Mouse (Mus musculus): ENCODE measurements at regions not wholly inside any gene's neighbourhood (a gene's known extent, or its start where the extent isn't known, plus 50 kb on each side); places are given as distances from the start of the nearest gene placed in this dataset.
"Not testable (repeated sequence)": the region's sequence is repeated elsewhere in the genome, so short reads cannot be mapped to it uniquely, and the experiment has no call there.

DNA sequence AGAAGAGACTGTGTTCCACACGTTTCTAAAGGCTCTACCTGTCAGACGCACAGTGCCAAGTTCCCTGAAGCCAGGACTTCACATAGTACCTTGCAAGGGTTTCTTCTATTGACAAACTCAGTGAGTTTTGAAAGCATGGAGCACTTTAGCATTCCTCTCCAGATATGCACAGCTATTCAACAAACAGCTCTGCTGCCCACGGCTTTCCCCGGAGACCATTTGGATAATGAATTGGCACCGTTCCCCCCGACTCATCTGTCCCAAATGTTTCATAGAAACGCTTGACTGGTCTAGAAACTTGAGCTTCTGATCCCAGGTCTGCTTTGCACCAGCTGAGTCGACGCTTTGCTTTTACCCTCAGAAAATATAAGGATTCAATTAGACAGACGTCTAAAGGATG lies 162.2 kb upstream of the St6galnac5 start:
- no peak for DNase-seq
- TF ChIP-seq POLR2A (IDR thresholded peaks at IDR 0.05; ENCODE audit: low read depth, low read length) (no peak), CTCF (conservative IDR thresholded peaks at IDR 0.05; ENCODE audit: insufficient read depth, insufficient read length, low read depth, low read length) (no peak)
- WGBS: 36% methylated on average over 10 of the region's 10 CpGs
- Histone ChIP-seq H3K27me3 (replicated peaks; ENCODE audit: control insufficient read depth, insufficient read depth, low read length) (no peaks in the 10 kb centered on the region), H3K36me3 (ENCODE audit: control insufficient read depth, insufficient read depth, low read length) (no peaks in the 10 kb centered on the region), H3K27ac (ENCODE audit: insufficient read depth, low read depth, low read length) (no peak overlapping the region), H3K4me1 (ENCODE audit: control insufficient read depth, insufficient read depth, low read length) (no peaks in the 10 kb centered on the region), H3K4me3 (ENCODE audit: insufficient read depth, low read depth, low read length) (no peak overlapping the region)

DNA sequence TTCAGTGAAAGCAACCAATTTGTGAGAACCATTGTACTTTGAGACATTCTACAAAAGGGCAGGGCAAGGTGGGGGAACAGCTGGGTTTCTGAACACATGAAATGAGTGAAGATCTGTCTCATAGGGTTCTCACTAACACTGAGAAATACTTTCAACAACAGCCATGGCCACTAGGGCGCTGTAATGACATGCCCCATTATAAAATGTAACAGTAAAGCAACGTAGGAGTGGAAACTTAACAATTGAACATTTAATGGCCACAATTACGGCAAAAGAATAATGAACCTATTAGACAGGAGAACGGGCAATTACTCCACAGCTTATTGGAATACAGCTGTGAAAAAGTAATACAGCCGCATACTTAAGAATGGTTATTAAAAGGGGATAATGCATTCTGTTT lies 158.9 kb upstream of the St6galnac5 start:
- H3K27me3 ChIP-seq (replicated peaks; ENCODE audit: control insufficient read depth, insufficient read depth, low read length): no peaks in the 10 kb centered on the region
- H3K4me3 ChIP-seq (ENCODE audit: insufficient read depth, low read depth, low read length): no peak overlapping the region
- no peaks in the 10 kb centered on the region for H3K4me1 ChIP-seq (ENCODE audit: control insufficient read depth, insufficient read depth, low read length)
- H3K27ac ChIP-seq (ENCODE audit: insufficient read depth, low read depth, low read length): no peak overlapping the region
- TF ChIP-seq POLR2A (IDR thresholded peaks at IDR 0.05; ENCODE audit: low read depth, low read length) (no peak), CTCF (conservative IDR thresholded peaks at IDR 0.05; ENCODE audit: insufficient read depth, insufficient read length, low read depth, low read length) (no peak)
- WGBS: 86% methylated on average over 5 of the region's 5 CpGs
- H3K36me3 ChIP-seq (ENCODE audit: control insufficient read depth, insufficient read depth, low read length): no peaks in the 10 kb centered on the region
- DNase-seq: no peak

DNA sequence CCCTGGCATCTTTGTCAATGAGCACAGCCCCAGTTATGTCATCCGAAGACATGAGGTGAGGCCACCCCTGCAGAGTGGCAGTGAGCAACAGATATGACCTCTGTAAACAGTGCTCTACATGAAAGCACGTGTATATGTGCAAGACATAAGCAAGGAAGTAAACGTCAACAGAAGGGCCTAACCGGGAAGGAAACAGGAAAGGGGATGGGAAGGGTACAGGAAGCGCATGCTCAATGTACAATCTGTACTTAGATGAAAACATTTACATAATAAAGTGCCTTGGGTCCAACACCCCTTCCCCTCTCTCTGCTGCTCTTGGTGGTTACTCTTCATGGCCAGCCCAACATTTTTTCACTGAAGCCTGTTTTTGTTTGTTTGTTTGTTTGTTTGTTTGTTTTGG lies 143.3 kb upstream of the St6galnac5 start:
- no peaks in the 10 kb centered on the region for H3K4me1 ChIP-seq (ENCODE audit: control insufficient read depth, insufficient read depth, low read length)
- no peak overlapping the region for H3K4me3 ChIP-seq (ENCODE audit: insufficient read depth, low read depth, low read length)
- H3K36me3 ChIP-seq (ENCODE audit: control insufficient read depth, insufficient read depth, low read length): no peaks in the 10 kb centered on the region
- TF ChIP-seq CTCF (conservative IDR thresholded peaks at IDR 0.05; ENCODE audit: insufficient read depth, insufficient read length, low read depth, low read length): no peak
- no peak for TF ChIP-seq POLR2A (IDR thresholded peaks at IDR 0.05; ENCODE audit: low read depth, low read length)
- no peaks in the 10 kb centered on the region for H3K27me3 ChIP-seq (replicated peaks; ENCODE audit: control insufficient read depth, insufficient read depth, low read length)
- DNase-seq: no peak
- 79% methylated on average over 5 of the region's 5 CpGs for WGBS
- H3K27ac ChIP-seq (ENCODE audit: insufficient read depth, low read depth, low read length): no peak overlapping the region

DNA sequence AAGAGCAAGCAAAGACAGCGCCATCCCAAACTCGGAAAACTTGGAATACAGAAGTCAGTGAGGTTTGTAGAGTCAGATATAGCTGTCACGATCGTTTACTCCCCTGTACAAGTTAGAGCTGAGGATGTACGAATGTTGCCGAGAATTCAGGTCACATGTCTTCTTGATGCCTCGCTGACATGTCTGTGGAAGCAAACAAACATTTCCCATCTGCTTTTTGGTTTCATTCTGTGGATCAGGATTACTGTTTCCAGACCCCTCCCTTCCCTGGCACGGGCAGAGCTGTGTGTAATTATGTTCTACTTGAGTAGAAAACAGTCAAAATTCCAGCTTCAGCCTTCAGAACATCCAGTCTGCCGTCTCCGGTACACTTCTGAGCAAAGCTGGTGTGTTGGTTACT lies 139.9 kb upstream of the St6galnac5 start:
- no peaks in the 10 kb centered on the region for H3K36me3 ChIP-seq (ENCODE audit: control insufficient read depth, insufficient read depth, low read length)
- 75% methylated on average over 10 of the region's 10 CpGs for WGBS
- H3K27ac ChIP-seq (ENCODE audit: insufficient read depth, low read depth, low read length): no peak overlapping the region
- H3K4me3 ChIP-seq (ENCODE audit: insufficient read depth, low read depth, low read length): no peak overlapping the region
- H3K4me1 ChIP-seq (ENCODE audit: control insufficient read depth, insufficient read depth, low read length): no peaks in the 10 kb centered on the region
- no peak for TF ChIP-seq CTCF (conservative IDR thresholded peaks at IDR 0.05; ENCODE audit: insufficient read depth, insufficient read length, low read depth, low read length)
- no peaks in the 10 kb centered on the region for H3K27me3 ChIP-seq (replicated peaks; ENCODE audit: control insufficient read depth, insufficient read depth, low read length)
- no peak for DNase-seq

DNA sequence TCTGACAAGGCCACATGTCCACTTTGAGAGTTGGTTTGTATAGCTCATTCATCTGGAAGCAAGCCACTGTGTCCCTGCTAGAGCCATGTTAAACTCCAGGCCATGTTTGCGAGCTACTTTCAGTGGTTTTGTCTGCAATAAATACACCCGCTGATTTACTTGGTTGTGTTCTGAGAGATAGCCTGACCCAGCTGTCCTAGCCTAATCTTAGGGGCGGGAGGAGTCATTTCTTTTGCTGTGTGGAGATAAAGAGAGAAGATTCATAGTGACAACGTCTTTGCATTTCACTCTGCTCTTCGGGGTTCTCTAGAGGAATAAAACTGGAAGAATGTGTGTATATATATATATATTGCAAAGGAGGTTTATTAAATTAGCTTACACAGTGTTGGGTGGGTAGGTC lies 137.1 kb upstream of the St6galnac5 start:
- Histone ChIP-seq H3K27me3 (replicated peaks; ENCODE audit: control insufficient read depth, insufficient read depth, low read length) (no peaks in the 10 kb centered on the region), H3K27ac (ENCODE audit: insufficient read depth, low read depth, low read length) (no peak overlapping the region), H3K36me3 (ENCODE audit: control insufficient read depth, insufficient read depth, low read length) (no peaks in the 10 kb centered on the region), H3K4me1 (ENCODE audit: control insufficient read depth, insufficient read depth, low read length) (no peaks in the 10 kb centered on the region), H3K4me3 (ENCODE audit: insufficient read depth, low read depth, low read length) (no peak overlapping the region)
- TF ChIP-seq POLR2A (IDR thresholded peaks at IDR 0.05; ENCODE audit: low read depth, low read length) (no peak), CTCF (conservative IDR thresholded peaks at IDR 0.05; ENCODE audit: insufficient read depth, insufficient read length, low read depth, low read length) (no peak)
- 88% methylated on average over 5 of the region's 5 CpGs for WGBS
- no peak for DNase-seq

DNA sequence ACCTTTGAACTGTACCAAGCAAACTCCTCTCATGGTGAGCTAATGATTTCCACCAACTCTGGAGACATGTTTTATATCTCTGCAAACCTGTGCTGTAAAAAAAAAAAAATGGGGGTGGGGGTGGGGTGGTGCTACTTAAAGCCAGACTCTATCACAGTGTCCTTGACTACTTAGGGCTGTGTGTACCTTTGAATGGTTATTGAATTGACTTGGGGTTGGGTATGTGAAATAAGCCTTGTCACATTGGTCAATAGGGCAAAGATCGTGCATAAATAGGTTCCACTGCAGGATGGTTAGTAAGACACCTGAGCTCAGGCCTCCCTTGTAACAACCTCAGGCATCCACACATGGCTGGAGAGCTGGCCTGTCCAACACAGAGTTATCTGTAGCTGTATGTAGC lies 136.6 kb upstream of the St6galnac5 start:
- no peaks in the 10 kb centered on the region for H3K27me3 ChIP-seq (replicated peaks; ENCODE audit: control insufficient read depth, insufficient read depth, low read length)
- TF ChIP-seq CTCF (conservative IDR thresholded peaks at IDR 0.05; ENCODE audit: insufficient read depth, insufficient read length, low read depth, low read length): no peak
- no peak for TF ChIP-seq POLR2A (IDR thresholded peaks at IDR 0.05; ENCODE audit: low read depth, low read length)
- WGBS: 84% methylated on average over 1 of the region's 1 CpGs
- H3K4me3 ChIP-seq (ENCODE audit: insufficient read depth, low read depth, low read length): no peak overlapping the region
- H3K4me1 ChIP-seq (ENCODE audit: control insufficient read depth, insufficient read depth, low read length): no peaks in the 10 kb centered on the region
- DNase-seq: no peak
- H3K36me3 ChIP-seq (ENCODE audit: control insufficient read depth, insufficient read depth, low read length): no peaks in the 10 kb centered on the region
- H3K27ac ChIP-seq (ENCODE audit: insufficient read depth, low read depth, low read length): no peak overlapping the region

DNA sequence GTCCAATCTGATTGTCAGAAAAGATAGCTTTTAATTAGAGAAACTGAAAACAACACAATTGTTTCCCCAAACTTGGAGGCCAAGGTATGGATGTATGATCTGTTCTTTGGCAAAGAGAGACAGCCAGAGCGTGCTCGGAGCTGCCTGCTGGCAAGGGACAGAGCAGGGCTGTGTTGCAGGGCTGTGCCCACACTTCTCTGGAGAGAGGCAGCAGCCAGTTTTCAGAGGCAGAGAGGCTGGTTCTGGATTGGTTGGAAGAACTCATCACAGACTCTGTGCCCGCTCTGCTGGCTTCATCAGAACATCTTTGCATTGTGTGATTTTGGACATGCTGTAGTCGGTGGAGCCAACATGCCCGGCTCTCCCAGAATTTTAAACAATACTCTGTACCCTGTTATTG lies 123.5 kb upstream of the St6galnac5 start:
- 96% methylated on average over 5 of the region's 5 CpGs for WGBS
- DNase-seq: no peak
- H3K36me3 ChIP-seq (ENCODE audit: control insufficient read depth, insufficient read depth, low read length): no peaks in the 10 kb centered on the region
- no peak overlapping the region for H3K4me3 ChIP-seq (ENCODE audit: insufficient read depth, low read depth, low read length)
- no peak overlapping the region for H3K27ac ChIP-seq (ENCODE audit: insufficient read depth, low read depth, low read length)
- H3K27me3 ChIP-seq (replicated peaks; ENCODE audit: control insufficient read depth, insufficient read depth, low read length): no peaks in the 10 kb centered on the region
- no peak for TF ChIP-seq CTCF (conservative IDR thresholded peaks at IDR 0.05; ENCODE audit: insufficient read depth, insufficient read length, low read depth, low read length)
- no peak for TF ChIP-seq POLR2A (IDR thresholded peaks at IDR 0.05; ENCODE audit: low read depth, low read length)
- no peaks in the 10 kb centered on the region for H3K4me1 ChIP-seq (ENCODE audit: control insufficient read depth, insufficient read depth, low read length)

DNA sequence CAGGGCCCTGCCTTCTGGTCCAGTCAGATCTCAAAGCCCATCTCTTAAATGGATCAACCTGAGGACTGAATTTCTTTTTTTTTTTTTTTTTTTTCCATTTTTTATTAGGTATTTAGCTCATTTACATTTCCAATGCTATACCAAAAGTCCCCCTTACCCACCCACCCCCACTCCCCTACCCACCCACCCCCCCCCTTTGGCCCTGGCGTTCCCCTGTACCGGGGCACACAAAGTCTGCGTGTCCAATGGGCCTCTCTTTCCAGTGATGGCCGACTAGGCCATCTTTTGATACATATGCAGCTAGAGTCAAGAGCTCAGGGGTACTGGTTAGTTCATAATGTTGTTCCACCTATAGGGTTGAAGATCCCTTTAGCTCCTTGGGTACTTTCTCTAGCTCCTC lies 108.5 kb upstream of the St6galnac5 start:
- WGBS: 92% methylated on average over 4 of the region's 4 CpGs
- not testable (repeated sequence) for H3K36me3 ChIP-seq (ENCODE audit: control insufficient read depth, insufficient read depth, low read length); H3K27ac ChIP-seq (ENCODE audit: insufficient read depth, low read depth, low read length); DNase-seq; H3K4me1 ChIP-seq (ENCODE audit: control insufficient read depth, insufficient read depth, low read length); H3K27me3 ChIP-seq (replicated peaks; ENCODE audit: control insufficient read depth, insufficient read depth, low read length); H3K4me3 ChIP-seq (ENCODE audit: insufficient read depth, low read depth, low read length)
